Mouse (Mus musculus) hindbrain, embryonic 11.5 days (tissue): ENCODE measurements around the gene Myo19. TPM values are rescaled to one million over a fixed set of nuclear protein-coding genes. Genes with fewer than 3 reads are reported as not detected.
A peak's percentile ranks its signal among the peaks of the same experiment; 100 is the strongest.

ENCODE experiments used
- ATAC-seq: fragments of 200-750 bp; cut with Nextera tagmentation; 2 replicates; pipeline ENCODE4 v1.8.0; 2017; ENCODE audit warnings: mild to moderate bottlenecking, moderate TSS enrichment, moderate library complexity; ENCODE audit not compliant: low FRiP score
- DNase-seq: peaks from one replicate; pipeline ENCODE4 v3.0.0-alpha.2; 2015; ENCODE audit warnings: low spot score
- H3K27ac ChIP-seq: fragments of 300-500 bp; sonication (generic); 2 replicates; pipeline ENCODE4 v1.5.1; 2014; ENCODE audit warnings: mild to moderate bottlenecking, low read depth, low read length
- H3K27me3 ChIP-seq: fragments of 300-500 bp; sonication (generic); 2 replicates; pipeline ENCODE4 v1.6.1; 2014; ENCODE audit warnings: mild to moderate bottlenecking, low read length, moderate library complexity, mixed read lengths; ENCODE audit not compliant: control insufficient read depth, insufficient read depth
- H3K36me3 ChIP-seq: fragments of 300-500 bp; sonication (generic); 2 replicates; pipeline ENCODE4 v1.6.1; 2014; ENCODE audit warnings: mild to moderate bottlenecking, low read length, moderate library complexity, mixed read lengths; ENCODE audit not compliant: control insufficient read depth, insufficient read depth
- H3K4me1 ChIP-seq: fragments of 300-500 bp; sonication (generic); replicated peaks from 2 replicates; pipeline ENCODE4 v1.6.1; 2014; ENCODE audit warnings: low read length, mixed read lengths; ENCODE audit not compliant: control insufficient read depth, insufficient read depth
- H3K4me2 ChIP-seq: fragments of 300-500 bp; sonication (generic); replicated peaks from 2 replicates; pipeline ENCODE4 v1.6.1; 2014; ENCODE audit warnings: mild to moderate bottlenecking, low read depth, low read length
- H3K4me3 ChIP-seq: fragments of 300-500 bp; sonication (generic); 2 replicates; pipeline ENCODE4 v1.5.1; 2014; ENCODE audit warnings: low read depth, low read length
- H3K9ac ChIP-seq: fragments of 300-500 bp; sonication (generic); 2 replicates; pipeline ENCODE4 v1.6.1; 2014; ENCODE audit warnings: low read depth, low read length
- H3K9me3 ChIP-seq: fragments of 300-500 bp; sonication (generic); 2 replicates; pipeline ENCODE4 v1.6.1; 2016; ENCODE audit warnings: low read length; ENCODE audit not compliant: control insufficient read depth
- WGBS: fragments of 180-500 bp; shearing (Covaris S2); extraction: QIAGEN DNeasy Blood & Tissue Kit; methylation state at CpG from one replicate; pipeline ENCODE4 v1.1.7; 2014; 5-methylcytosine and 5-hydroxymethylcytosine counted together
- polyA plus RNA-seq: library from polyadenylated mRNA; unstranded; fragments of >200 nt; fragmentation: Nextera tagmentation; extraction: Ambion mirVana; gene quantifications from 2 replicates; pipeline ENCODE4 v1.2.1, GENCODE M21; 2014

Gene Myo19
- polyA plus RNA-seq, 1 experiment from 2014 or later: 7.2 TPM

DNA sequence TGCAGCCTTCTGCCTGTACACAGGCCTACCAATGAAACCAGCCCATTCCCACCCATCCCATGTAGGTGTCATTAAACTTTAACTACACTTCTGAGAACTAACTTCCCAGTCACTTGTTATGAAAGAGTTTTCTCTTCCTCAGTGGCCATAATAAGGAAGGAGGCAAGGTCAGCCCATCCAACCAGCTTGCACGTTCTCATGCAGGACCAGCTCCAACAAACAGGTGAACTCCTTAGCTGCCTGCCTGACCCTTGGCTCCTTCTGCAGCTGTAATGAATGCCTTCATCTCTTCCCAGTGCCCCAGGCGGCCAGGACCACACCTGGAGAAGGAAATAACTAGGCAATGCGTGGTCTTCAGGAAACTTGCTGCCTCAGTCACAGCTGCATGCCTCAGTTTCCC, 65.9 kb downstream of the Myo19 start:
- Histone ChIP-seq H3K4me1 (peaks cover 5% of the 10 kb centered on the region; the same call in 1 of the 2 replicates), H3K36me3 (no peaks in the 10 kb centered on the region), H3K4me2 (no peak overlapping the region), H3K9me3 (no peaks in the 10 kb centered on the region), H3K27me3 (no peaks in the 10 kb centered on the region), H3K27ac (no peak overlapping the region), H3K4me3 (no peak overlapping the region), H3K9ac (no peak overlapping the region)
- no peak for ATAC-seq
- WGBS: 68% methylated on average over 3 of the region's 3 CpGs
- no peak for DNase-seq

DNA sequence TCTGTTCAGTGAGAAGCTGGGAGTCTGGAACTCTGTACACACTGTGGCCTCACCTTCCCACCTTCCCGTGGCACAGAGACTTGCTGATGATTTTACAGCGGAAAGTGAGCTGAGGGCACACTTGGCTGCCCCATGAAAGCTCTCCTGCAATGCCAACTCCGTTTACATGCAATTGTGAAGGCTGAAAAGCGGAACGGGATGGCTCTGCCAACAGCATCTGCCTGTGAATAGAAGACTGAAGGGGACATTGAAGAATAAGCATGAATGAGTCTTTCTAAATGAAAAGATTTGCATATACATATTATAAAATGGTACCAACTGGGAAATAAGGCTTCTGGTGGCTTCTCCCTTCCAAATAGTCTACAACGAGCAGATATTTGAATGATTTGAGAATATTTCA, 67.3 kb downstream of the Myo19 start:
- H3K9ac ChIP-seq: no peak overlapping the region
- no peak overlapping the region for H3K4me2 ChIP-seq
- peaks cover 5% of the 10 kb centered on the region; the same call in 1 of the 2 replicates for H3K4me1 ChIP-seq
- H3K27me3 ChIP-seq: no peaks in the 10 kb centered on the region
- no peaks in the 10 kb centered on the region for H3K36me3 ChIP-seq
- no peak overlapping the region for H3K4me3 ChIP-seq
- DNase-seq (no peak), ATAC-seq (no peak)
- 70% methylated on average over 6 of the region's 6 CpGs for WGBS
- no peak overlapping the region for H3K27ac ChIP-seq
- H3K9me3 ChIP-seq: no peaks in the 10 kb centered on the region

DNA sequence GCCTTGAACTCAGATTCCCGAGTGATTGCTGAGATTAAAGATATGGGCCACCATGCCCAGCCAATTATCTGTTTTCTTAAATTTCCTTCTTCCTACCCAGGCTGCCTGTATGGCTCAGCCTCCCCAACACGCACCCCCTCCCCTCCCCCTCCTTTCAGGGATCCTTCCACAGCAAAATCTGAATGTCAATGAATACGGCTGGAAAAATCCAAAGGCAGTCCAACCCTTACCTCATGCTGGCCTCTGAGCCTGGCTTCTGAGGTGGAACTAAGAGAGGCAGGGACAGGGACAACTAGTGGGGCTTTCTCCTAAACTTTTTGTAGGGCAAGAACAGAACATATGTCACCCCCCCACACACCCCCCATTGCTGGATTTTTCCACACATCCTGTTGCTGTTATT, 68.2 kb downstream of the Myo19 start:
- ATAC-seq (no peak), DNase-seq (no peak)
- Histone ChIP-seq H3K9ac (no peak overlapping the region), H3K27ac (no peak overlapping the region), H3K4me2 (no peak overlapping the region), H3K9me3 (no peaks in the 10 kb centered on the region), H3K4me3 (no peak overlapping the region), H3K36me3 (no peaks in the 10 kb centered on the region), H3K4me1 (peaks cover 5% of the 10 kb centered on the region; the same call in 1 of the 2 replicates), H3K27me3 (no peaks in the 10 kb centered on the region)
- WGBS: 43% methylated on average over 3 of the region's 3 CpGs

GRCm38 (mm10) chr11:84948526-84948925, 68.6 kb downstream of the Myo19 start:
- H3K36me3 ChIP-seq: no peaks in the 10 kb centered on the region

GRCm38 (mm10) chr11:84952611-84953010, 72.7 kb downstream of the Myo19 start:
- H3K36me3 ChIP-seq: no peaks in the 10 kb centered on the region
- DNase-seq: no peak
- H3K4me2 ChIP-seq: no peak overlapping the region
- no peak overlapping the region for H3K4me3 ChIP-seq
- 53% methylated on average over 2 of the region's 2 CpGs for WGBS
- no peak overlapping the region for H3K27ac ChIP-seq
- no peak for ATAC-seq
- no peak overlapping the region for H3K9ac ChIP-seq
- H3K4me1 ChIP-seq: no peaks in the 10 kb centered on the region
- H3K27me3 ChIP-seq: peaks cover 8% of the 10 kb centered on the region
- H3K9me3 ChIP-seq: no peaks in the 10 kb centered on the region

More at GRCm38 (mm10) chr11:84948526-84948925, 68.6 kb downstream of the Myo19 start:
- WGBS: 57% methylated on average over 3 of the region's 3 CpGs
- Histone ChIP-seq H3K27me3 (no peaks in the 10 kb centered on the region), H3K9me3 (no peaks in the 10 kb centered on the region), H3K27ac (no peak overlapping the region), H3K4me3 (no peak overlapping the region), H3K4me1 (peaks cover 5% of the 10 kb centered on the region; the same call in 1 of the 2 replicates), H3K9ac (no peak overlapping the region), H3K4me2 (no peak overlapping the region)
- ATAC-seq (no peak), DNase-seq (no peak)

GRCm38 (mm10) chr11:84956400-84956799, 76.5 kb downstream of the Myo19 start:
- ATAC-seq (no peak), DNase-seq (no peak)
- Histone ChIP-seq H3K36me3 (no peaks in the 10 kb centered on the region), H3K9me3 (no peaks in the 10 kb centered on the region), H3K27ac (no peak overlapping the region), H3K27me3 (peaks cover 26% of the 10 kb centered on the region), H3K4me1 (peaks cover 7% of the 10 kb centered on the region; the same call in 1 of the 2 replicates), H3K4me3 (no peak overlapping the region), H3K4me2 (no peak overlapping the region), H3K9ac (no peak overlapping the region)
- WGBS: 33% methylated on average over 5 of the region's 5 CpGs

DNA sequence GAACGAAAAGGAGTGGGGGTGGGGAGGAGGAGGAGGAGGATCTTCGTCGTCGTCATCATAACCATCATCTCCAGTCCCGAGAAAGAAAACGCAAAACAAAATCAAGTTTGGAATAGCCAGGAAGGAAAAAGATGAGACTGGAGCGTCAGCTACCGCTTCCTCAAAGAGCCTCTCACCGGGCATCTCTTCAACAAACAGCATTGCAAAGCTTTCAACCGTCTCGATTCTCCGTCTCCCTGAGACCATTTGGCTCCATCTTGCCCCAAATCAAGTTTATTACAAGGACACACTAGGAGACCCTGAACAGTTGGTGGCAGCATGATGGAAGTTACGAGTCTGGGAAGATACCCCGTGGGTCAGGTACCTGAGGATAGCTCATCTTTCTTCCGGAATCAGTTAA, 77.2 kb downstream of the Myo19 start:
- H3K4me2 ChIP-seq: peak overlapping the region; percentile 53; the same call in 1 of the 2 replicates
- peak overlapping the region; percentile 32 for H3K4me3 ChIP-seq
- H3K9me3 ChIP-seq: no peaks in the 10 kb centered on the region
- H3K9ac ChIP-seq: no peak overlapping the region
- peaks cover 26% of the 10 kb centered on the region for H3K27me3 ChIP-seq
- peaks cover 7% of the 10 kb centered on the region; the same call in 1 of the 2 replicates for H3K4me1 ChIP-seq
- WGBS: 9% methylated on average over 15 of the region's 15 CpGs
- ATAC-seq (no peak), DNase-seq (no peak)
- no peaks in the 10 kb centered on the region for H3K36me3 ChIP-seq
- H3K27ac ChIP-seq: no peak overlapping the region

DNA sequence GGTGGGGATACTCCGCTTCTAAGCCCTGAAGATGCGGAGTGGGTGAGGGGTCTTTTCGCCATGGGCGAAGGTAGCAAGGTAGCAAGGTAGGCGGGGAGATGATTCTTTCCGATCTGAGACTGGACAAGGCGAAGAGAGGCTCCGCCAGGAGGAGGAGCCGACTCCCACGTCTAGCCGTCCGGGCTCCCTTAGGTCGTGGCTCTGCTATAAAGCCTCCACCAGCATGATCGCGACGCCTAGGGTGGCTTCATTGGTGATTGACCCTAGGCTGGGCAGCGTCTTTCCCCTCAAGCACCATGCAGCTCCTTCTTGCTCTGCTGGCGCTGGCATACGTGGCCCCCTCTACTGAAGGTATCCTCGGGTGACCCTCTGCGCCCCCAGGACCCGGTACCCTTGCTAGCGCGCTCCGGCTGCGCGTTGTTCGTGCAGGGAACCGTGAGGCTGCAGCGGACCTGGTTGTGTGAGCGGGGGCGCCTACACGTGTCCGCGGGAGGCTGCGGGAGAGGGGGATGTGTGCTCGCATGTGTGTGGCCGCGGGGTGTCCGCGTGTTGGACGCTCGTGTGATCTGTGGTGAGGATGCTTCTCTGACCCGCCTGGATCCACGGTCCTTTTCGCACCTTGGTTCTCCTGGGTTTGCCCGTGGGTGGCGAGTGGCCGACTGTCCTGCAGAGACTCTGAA, 77.8 kb downstream of the Myo19 start, which contains the start of gene Car4:
Gene Car4 (plus strand): TSS at position 196 of the 680 bp plus-strand sequence.
- Histone ChIP-seq H3K27me3 (peaks cover 26% of the 10 kb centered on the region), H3K4me3 (peak within 1 kb of the TSS; percentile 32), H3K36me3 (no peaks in the 10 kb centered on the region), H3K27ac (no peak within 1 kb of the TSS), H3K9me3 (no peaks in the 10 kb centered on the region), H3K9ac (0 out of 2 replicates have a peak within 1 kb of the TSS, but pooled peaks have one; percentile 15), H3K4me2 (peak within 1 kb of the TSS; percentile 53), H3K4me1 (peaks cover 7% of the 10 kb centered on the region; the same call in 1 of the 2 replicates)
- WGBS: under 1% methylated on average over 48 of the region's 49 CpGs
- DNase-seq (peak; percentile 50), ATAC-seq (no peak)

DNA sequence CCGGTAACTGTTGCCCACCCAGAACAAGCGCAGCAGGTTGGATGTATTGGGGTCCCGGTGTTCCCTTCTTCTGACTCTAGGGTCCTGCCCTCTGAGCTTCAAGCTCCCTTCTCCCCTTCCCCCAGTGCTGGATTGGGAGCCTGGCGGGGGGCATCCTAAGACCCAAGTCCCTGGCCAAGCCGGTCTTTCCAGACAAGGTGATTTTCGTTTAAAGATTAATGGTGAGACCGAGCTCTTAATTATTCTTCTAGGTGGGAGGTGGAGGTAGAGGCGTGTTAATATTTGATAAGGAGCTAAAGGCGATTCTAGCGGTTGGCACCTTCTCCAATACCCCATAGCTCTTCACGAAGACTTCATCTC, 78.3 kb downstream of the Myo19 start:
- H3K9ac ChIP-seq: no peak overlapping the region
- no peak overlapping the region for H3K27ac ChIP-seq
- ATAC-seq: no peak
- peak overlapping the region; percentile 32 for H3K4me3 ChIP-seq
- no peaks in the 10 kb centered on the region for H3K36me3 ChIP-seq
- H3K4me2 ChIP-seq: peak overlapping the region; percentile 53; the same call in 1 of the 2 replicates
- WGBS: under 1% methylated on average over 11 of the region's 11 CpGs
- H3K9me3 ChIP-seq: no peaks in the 10 kb centered on the region
- peaks cover 7% of the 10 kb centered on the region; the same call in 1 of the 2 replicates for H3K4me1 ChIP-seq
- peaks cover 26% of the 10 kb centered on the region for H3K27me3 ChIP-seq
- DNase-seq: no peak
